Mouse (Mus musculus): ENCODE data around the gene Slc35f2.

- TF ChIP-seq CTCF (IDR thresholded peaks at IDR 0.05; ENCODE audit: low read depth) = no peak
- TF ChIP-seq EP300 (optimal IDR thresholded peaks at IDR 0.05) = no peak
These were observed 481 bp upstream of the Slc35f2 start for GRCm38 (mm10) chr9:53770771-53771343.
